Mouse (Mus musculus): ENCODE measurements around the gene Necab2. TPM values are rescaled to one million over a fixed set of nuclear protein-coding genes. Genes with fewer than 3 reads are reported as not detected.

The Necab2 gene
- polyA plus RNA-seq, 1 experiment, result not detected

DNA sequence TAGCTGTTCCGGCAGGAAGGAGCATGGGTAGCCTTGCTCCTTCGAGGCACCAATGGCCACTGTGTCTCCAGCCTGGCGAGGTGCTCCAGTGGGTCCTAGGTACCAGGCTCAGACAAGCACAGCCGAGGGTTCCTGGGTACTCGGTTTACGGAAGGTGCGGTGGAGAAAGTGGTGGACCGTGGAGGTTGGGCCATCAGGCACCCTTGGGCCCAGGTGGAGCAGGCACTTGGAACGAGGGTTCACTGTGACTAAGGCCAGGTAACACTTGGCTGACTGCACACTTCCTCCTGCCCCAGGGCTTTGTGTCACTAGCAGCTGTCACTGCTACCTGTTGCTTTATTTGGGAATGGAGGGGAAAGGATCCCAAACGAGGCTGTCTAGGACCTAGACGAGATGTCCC is 9.0 kb upstream of the Necab2 start:
- no peak for TF ChIP-seq GATA1 (IDR thresholded peaks at IDR 0.05; ENCODE audit: low read length)

GRCm38 (mm10) chr8:119438876-119439275 is 7.6 kb upstream of the Necab2 start:
- no peak for TF ChIP-seq GATA1 (IDR thresholded peaks at IDR 0.05; ENCODE audit: low read length)

- TF ChIP-seq GATA1 (IDR thresholded peaks at IDR 0.05; ENCODE audit: low read length), result no peak
Observed at GRCm38 (mm10) chr8:119439424-119439823, 7.1 kb upstream of the Necab2 start.

- TF ChIP-seq GATA1 (IDR thresholded peaks at IDR 0.05; ENCODE audit: low read length), result no peak
Observed at GRCm38 (mm10) chr8:119439893-119440249, 6.6 kb upstream of the Necab2 start.

GRCm38 (mm10) chr8:119440250-119440951 is 6.1 kb upstream of the Necab2 start:
- no peak for TF ChIP-seq GATA1 (IDR thresholded peaks at IDR 0.05; ENCODE audit: low read length)

- no peak for TF ChIP-seq GATA1 (IDR thresholded peaks at IDR 0.05; ENCODE audit: low read length)
Observed at GRCm38 (mm10) chr8:119440952-119441270, 5.6 kb upstream of the Necab2 start.

DNA sequence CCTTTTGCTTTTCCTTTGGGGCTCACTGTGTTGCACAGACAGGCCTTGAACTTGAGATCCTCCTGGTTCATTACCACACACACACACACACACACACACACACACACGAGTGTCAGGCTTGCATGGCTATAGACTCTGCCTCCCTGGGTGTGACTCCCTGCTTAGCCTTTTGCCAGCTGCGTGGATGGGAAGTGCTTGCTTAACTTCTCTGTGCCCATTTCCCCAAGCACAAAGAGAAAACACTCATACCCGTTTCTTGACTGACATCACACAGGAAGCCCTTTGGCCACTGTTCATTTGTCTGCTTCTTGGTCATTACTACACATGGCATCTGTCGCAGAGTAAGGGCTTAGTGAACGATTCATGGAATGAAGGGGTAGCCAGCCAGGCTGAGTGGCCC is 4.5 kb upstream of the Necab2 start:
- TF ChIP-seq GATA1 (IDR thresholded peaks at IDR 0.05; ENCODE audit: low read length), result no peak

GRCm38 (mm10) chr8:119442970-119443369 is 3.5 kb upstream of the Necab2 start:
- TF ChIP-seq GATA1 (IDR thresholded peaks at IDR 0.05; ENCODE audit: low read length), result no peak

- no peak for TF ChIP-seq GATA1 (IDR thresholded peaks at IDR 0.05; ENCODE audit: low read length)
Observed at GRCm38 (mm10) chr8:119446990-119447780, 666 bp downstream of the Necab2 start.

- no peak for TF ChIP-seq GATA1 (IDR thresholded peaks at IDR 0.05; ENCODE audit: low read length)
Observed at GRCm38 (mm10) chr8:119447781-119448170, 1.3 kb downstream of the Necab2 start.

DNA sequence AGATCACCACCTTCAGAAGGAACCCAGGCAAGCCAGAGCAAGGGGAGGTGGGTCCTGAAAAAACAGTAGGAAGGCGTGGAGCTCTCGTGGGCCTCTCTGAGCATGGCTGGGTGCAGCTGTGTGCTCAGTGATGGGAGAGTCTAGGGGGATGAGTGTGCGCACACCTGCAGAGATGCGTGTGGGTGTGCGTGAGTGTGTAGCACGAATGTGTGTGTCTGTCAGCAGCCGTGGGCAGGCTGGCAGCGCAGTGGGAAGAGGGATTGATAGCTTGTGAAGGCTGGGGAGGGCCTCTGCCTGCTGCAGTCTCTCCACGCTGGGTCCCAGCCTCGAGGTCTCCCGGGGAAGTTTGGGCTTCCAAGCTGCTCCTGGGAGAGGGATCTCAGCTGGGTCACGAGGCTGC is 3.1 kb downstream of the Necab2 start:
- no peak for TF ChIP-seq GATA1 (IDR thresholded peaks at IDR 0.05; ENCODE audit: low read length)

DNA sequence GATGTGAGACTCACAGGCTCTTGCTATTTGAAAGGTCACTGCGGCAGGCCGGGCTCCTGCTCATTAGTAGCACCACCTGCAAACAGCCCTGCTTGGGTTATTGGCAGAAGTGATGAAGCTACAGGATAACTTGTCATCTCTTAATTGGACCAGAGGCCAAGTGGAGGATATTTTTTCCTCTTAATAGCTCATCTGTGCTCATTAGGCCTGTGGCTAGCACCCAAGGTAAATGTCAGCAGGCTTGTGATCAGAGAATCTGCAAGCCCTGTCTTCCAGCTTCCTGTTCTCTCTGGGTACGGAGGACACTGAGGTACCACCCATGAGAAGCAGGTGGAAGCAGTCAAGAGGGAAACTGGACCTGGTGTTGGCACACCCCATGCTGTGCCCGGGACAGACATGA is 4.6 kb downstream of the Necab2 start:
- TF ChIP-seq GATA1 (IDR thresholded peaks at IDR 0.05; ENCODE audit: low read length), result no peak

DNA sequence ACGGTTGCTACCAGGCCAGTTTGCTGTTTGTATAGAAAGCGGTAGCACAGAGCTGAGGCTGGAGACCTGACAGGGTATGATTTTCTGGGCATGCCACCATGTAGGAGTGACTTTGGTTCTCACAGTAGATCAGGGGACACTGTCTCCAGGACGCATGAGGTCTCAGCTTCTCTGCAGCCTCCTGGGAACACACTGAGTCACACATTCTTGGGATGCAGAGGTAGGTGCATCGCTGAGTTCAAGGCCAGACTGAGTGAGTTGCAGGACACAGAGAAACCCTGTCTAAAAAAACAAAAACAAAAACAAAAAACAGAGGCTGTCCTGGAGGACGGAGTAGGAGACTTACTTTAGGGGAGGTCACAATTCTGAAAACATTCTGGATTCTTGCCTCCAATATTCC is 6.4 kb downstream of the Necab2 start:
- no peak for TF ChIP-seq GATA1 (IDR thresholded peaks at IDR 0.05; ENCODE audit: low read length)

GRCm38 (mm10) chr8:119456045-119456444 is 9.5 kb downstream of the Necab2 start:
- TF ChIP-seq GATA1 (IDR thresholded peaks at IDR 0.05; ENCODE audit: low read length), result no peak

- no peak for TF ChIP-seq GATA1 (IDR thresholded peaks at IDR 0.05; ENCODE audit: low read length)
Observed at GRCm38 (mm10) chr8:119459724-119460123, 13.2 kb downstream of the Necab2 start.

DNA sequence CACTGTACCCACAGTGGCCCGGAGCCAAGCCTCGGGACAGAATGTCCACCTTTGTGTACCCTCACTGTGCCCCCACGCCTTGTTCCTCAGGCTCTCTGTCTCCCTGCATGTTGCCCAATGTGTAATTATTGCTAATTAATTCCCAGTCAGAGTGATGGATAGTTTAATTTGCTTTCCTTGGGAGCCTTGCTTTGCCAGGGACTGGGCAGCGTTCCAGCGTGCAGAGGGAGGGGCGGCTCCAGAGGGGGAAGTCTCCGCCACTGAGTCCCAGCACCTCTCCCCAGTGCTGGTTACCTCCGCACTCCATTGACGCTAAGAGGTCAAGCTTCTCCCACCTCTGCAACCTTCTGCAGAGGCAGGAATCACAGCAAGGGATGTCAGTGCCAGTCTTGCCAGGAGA is 14.8 kb downstream of the Necab2 start:
- no peak for TF ChIP-seq GATA1 (IDR thresholded peaks at IDR 0.05; ENCODE audit: low read length)

GRCm38 (mm10) chr8:119463709-119464108 is 17.2 kb downstream of the Necab2 start:
- TF ChIP-seq GATA1 (IDR thresholded peaks at IDR 0.05; ENCODE audit: low read length), result no peak
